Mouse (Mus musculus) left cerebral cortex, postnatal 14 days (tissue): ENCODE data around the gene Gm44579. TPM values are rescaled to one million over a fixed set of nuclear protein-coding genes. Genes with fewer than 3 reads are reported as not detected.
A peak's percentile ranks its signal among the peaks of the same experiment; 100 is the strongest.

Experiments used
- DNase-seq, 2 experiments: peaks; one replicate each; pipeline ENCODE4 v3.0.0; 2021 to 2022; ENCODE audit warnings: low spot score in 2 of 2, mixed read lengths in 1 of 2
- intact Hi-C: fragments of 180-260 bp; cut with DNase I; formaldehyde crosslinking; loops from one replicate; pipeline ENCODE4 v1.15.1; 2025
- total RNA-seq, 2 experiments: library from RNA; stranded (reverse); gene quantifications; 2 replicates each; pipeline ENCODE4 v1.2.3; 2021

Gene Gm44579
- total RNA-seq, 2 experiments from 2014 or later = not detected

GRCm38 (mm10) chr15:98170917-98171316, 49.9 kb downstream of the Gm44579 start:
- no peak for DNase-seq
- intact Hi-C loops = no loop called here

- intact Hi-C loops = no loop called here
- DNase-seq = peak; percentile 67 to 92
These were observed 50.4 kb downstream of the Gm44579 start for GRCm38 (mm10) chr15:98170365-98170764.

- intact Hi-C loops = loop anchor here (5.0 to 10.0 kb wide), 2 partner anchors 76 to 204 kb away; partner anchors contain the start of genes Pfkm, Senp1 and Tmem106c
- DNase-seq = no peak
These were observed 52.2 kb downstream of the Gm44579 start for GRCm38 (mm10) chr15:98168622-98169004.

- peak; percentile 93 to 95 for DNase-seq
- intact Hi-C loops = loop anchor here (5.0 to 10.0 kb wide), 2 partner anchors 76 to 203 kb away; partner anchors contain the start of genes Pfkm, Senp1 and Tmem106c
These were observed 52.8 kb downstream of the Gm44579 start for GRCm38 (mm10) chr15:98167645-98168621.

GRCm38 (mm10) chr15:98166963-98167644, 53.7 kb downstream of the Gm44579 start, which contains the start of gene Ccdc184:
TSS of gene Ccdc184 (plus strand) at chr15:98167158.
- intact Hi-C loops = loop anchor here (5.0 to 10.0 kb wide), 2 partner anchors 75 to 202 kb away; partner anchors contain the start of genes Pfkm, Senp1 and Tmem106c
- no peak for DNase-seq

GRCm38 (mm10) chr15:98165525-98165924, 55.3 kb downstream of the Gm44579 start, which contains the start of gene Asb8:
TSS of gene Asb8 (minus strand) at chr15:98165625.
- intact Hi-C loops = loop anchor here (5.0 to 10.0 kb wide), 2 partner anchors 73 to 201 kb away; partner anchors contain the start of genes Pfkm, Senp1 and Tmem106c
- DNase-seq = no peak

GRCm38 (mm10) chr15:98162561-98162960, 58.2 kb downstream of the Gm44579 start:
- no peak for DNase-seq
- intact Hi-C loops = loop anchor here (10.0 kb wide), 1 partner anchor 198 kb away; the partner anchor contains the start of gene Tmem106c

- intact Hi-C loops = loop anchor here (10.0 kb wide), 1 partner anchor 196 kb away; the partner anchor contains the start of gene Tmem106c
- no peak for DNase-seq
These were observed 59.6 kb downstream of the Gm44579 start for GRCm38 (mm10) chr15:98161026-98161805.

- no peak for DNase-seq
- intact Hi-C loops = no loop called here
These were observed 63.5 kb downstream of the Gm44579 start for GRCm38 (mm10) chr15:98157253-98157652.

- intact Hi-C loops = no loop called here
- no peak for DNase-seq
These were observed 64.8 kb downstream of the Gm44579 start for GRCm38 (mm10) chr15:98155944-98156343.

GRCm38 (mm10) chr15:98155272-98155671, 65.5 kb downstream of the Gm44579 start:
- intact Hi-C loops = no loop called here
- no peak for DNase-seq

GRCm38 (mm10) chr15:98154631-98155030, 66.1 kb downstream of the Gm44579 start:
- intact Hi-C loops = loop anchor here (5.0 kb wide), 1 partner anchor 62 kb away; the partner anchor contains the start of genes Pfkm and Senp1
- DNase-seq = no peak

GRCm38 (mm10) chr15:98154146-98154545, 66.6 kb downstream of the Gm44579 start:
- intact Hi-C loops = loop anchor here (5.0 kb wide), 1 partner anchor 62 kb away; the partner anchor contains the start of genes Pfkm and Senp1
- no peak for DNase-seq

- intact Hi-C loops = loop anchor here (5.0 kb wide), 1 partner anchor 61 kb away; the partner anchor contains the start of genes Pfkm and Senp1
- no peak for DNase-seq
These were observed 67.2 kb downstream of the Gm44579 start for GRCm38 (mm10) chr15:98153625-98154024.

GRCm38 (mm10) chr15:98152916-98153315, 67.9 kb downstream of the Gm44579 start:
- DNase-seq = no peak
- intact Hi-C loops = loop anchor here (5.0 kb wide), 1 partner anchor 61 kb away; the partner anchor contains the start of genes Pfkm and Senp1

GRCm38 (mm10) chr15:98149166-98149602, 71.6 kb downstream of the Gm44579 start:
- intact Hi-C loops = loop anchor here (5.0 kb wide), 1 partner anchor 42 kb away; no protein-coding TSS in a partner anchor
- DNase-seq = no peak

GRCm38 (mm10) chr15:98148356-98148755, 72.4 kb downstream of the Gm44579 start:
- intact Hi-C loops = loop anchor here (5.0 kb wide), 1 partner anchor 41 kb away; no protein-coding TSS in a partner anchor

GRCm38 (mm10) chr15:98145559-98146181, 75.1 kb downstream of the Gm44579 start:
- intact Hi-C loops = loop anchor here (5.0 kb wide), 1 partner anchor 38 kb away; no protein-coding TSS in a partner anchor
- DNase-seq = peak; percentile 95 to 97

More at GRCm38 (mm10) chr15:98148356-98148755, 72.4 kb downstream of the Gm44579 start:
- DNase-seq = no peak
